Mouse (Mus musculus) heart, embryonic 16.5 days (tissue): ENCODE results near the gene Rmnd5a. TPM values are rescaled to one million over a fixed set of nuclear protein-coding genes. Genes with fewer than 3 reads are reported as not detected.
A peak's percentile ranks its signal among the peaks of the same experiment; 100 is the strongest.

Source experiments
- ATAC-seq: fragments of 200-750 bp; cut with Nextera tagmentation; replicated peaks from 2 replicates; pipeline ENCODE4 v1.8.0; 2017; ENCODE audit warnings: moderate number of reproducible peaks; ENCODE audit not compliant: insufficient read depth, low FRiP score; ENCODE audit errors: extremely low read depth
- H3K27ac ChIP-seq: fragments of 300-500 bp; sonication (generic); 2 replicates; pipeline ENCODE4 v1.5.1; 2014; ENCODE audit warnings: mild to moderate bottlenecking, low read length, control low read depth, moderate library complexity
- H3K27me3 ChIP-seq: fragments of 300-500 bp; sonication (generic); 2 replicates; pipeline ENCODE4 v1.6.1; 2014; ENCODE audit warnings: low read length, mixed read lengths; ENCODE audit not compliant: control insufficient read depth, insufficient read depth
- H3K36me3 ChIP-seq: fragments of 300-500 bp; sonication (generic); 2 replicates; pipeline ENCODE4 v1.6.1; 2014; ENCODE audit not compliant: control insufficient read depth, insufficient read depth
- H3K4me1 ChIP-seq: fragments of 300-500 bp; sonication (generic); 2 replicates; pipeline ENCODE4 v1.6.1; 2014; ENCODE audit warnings: low read length, mixed read lengths; ENCODE audit not compliant: control insufficient read depth, insufficient read depth
- H3K4me2 ChIP-seq: fragments of 300-500 bp; sonication (generic); 2 replicates; pipeline ENCODE4 v1.6.1; 2014; ENCODE audit warnings: low read depth, mild to moderate bottlenecking, control low read depth, low read length
- H3K4me3 ChIP-seq: fragments of 300-500 bp; sonication (generic); 2 replicates; pipeline ENCODE4 v1.5.1; 2014; ENCODE audit warnings: mild to moderate bottlenecking, control low read depth, low read length
- H3K9ac ChIP-seq: fragments of 300-500 bp; sonication (generic); 2 replicates; pipeline ENCODE4 v1.6.1; 2014; ENCODE audit warnings: low read length, control low read depth
- H3K9me3 ChIP-seq: fragments of 300-500 bp; sonication (generic); replicated peaks from 2 replicates; pipeline ENCODE4 v1.6.1; 2016; ENCODE audit warnings: low read length; ENCODE audit not compliant: control insufficient read depth
- WGBS: fragments of 180-500 bp; shearing (Covaris S2); extraction: QIAGEN DNeasy Blood & Tissue Kit; methylation state at CpG from one replicate; pipeline ENCODE4 v1.1.7; 2014; 5-methylcytosine and 5-hydroxymethylcytosine counted together
- polyA plus RNA-seq: library from polyadenylated mRNA; unstranded; fragments of >200 nt; fragmentation: Nextera tagmentation; extraction: Ambion mirVana; gene quantifications from 2 replicates; pipeline ENCODE4 v1.2.1, GENCODE M21; 2015

Gene Rmnd5a
- polyA plus RNA-seq, 1 experiment from 2014 or later = 14.5 TPM

GRCm38 (mm10) chr6:71396016-71396415 is 44.4 kb downstream of the Rmnd5a start:
- 90% methylated on average over 1 of the region's 1 CpGs for WGBS
- H3K27ac ChIP-seq = peak overlapping the region; percentile 25; the same call in 1 of the 2 replicates
- H3K4me1 ChIP-seq = peaks cover 13% of the 10 kb centered on the region
- no peak overlapping the region for H3K4me2 ChIP-seq
- H3K27me3 ChIP-seq = no peaks in the 10 kb centered on the region
- no peaks in the 10 kb centered on the region for H3K9me3 ChIP-seq
- H3K4me3 ChIP-seq = no peak overlapping the region
- H3K36me3 ChIP-seq = peaks cover 21% of the 10 kb centered on the region
- ATAC-seq = no peak
- H3K9ac ChIP-seq = no peak overlapping the region

- 90% methylated on average over 2 of the region's 2 CpGs for WGBS
- no peaks in the 10 kb centered on the region for H3K27me3 ChIP-seq
- no peak overlapping the region for H3K4me2 ChIP-seq
- H3K36me3 ChIP-seq = peaks cover 13% of the 10 kb centered on the region; the same call in 1 of the 2 replicates
- no peak overlapping the region for H3K27ac ChIP-seq
- no peak for ATAC-seq
- H3K4me1 ChIP-seq = peaks cover 12% of the 10 kb centered on the region
- H3K4me3 ChIP-seq = no peak overlapping the region
- no peak overlapping the region for H3K9ac ChIP-seq
- H3K9me3 ChIP-seq = no peaks in the 10 kb centered on the region
These were observed 49.9 kb downstream of the Rmnd5a start for GRCm38 (mm10) chr6:71390496-71390895.

GRCm38 (mm10) chr6:71381654-71382053 is 58.8 kb downstream of the Rmnd5a start:
- Histone ChIP-seq H3K27ac (no peak overlapping the region), H3K9me3 (no peaks in the 10 kb centered on the region), H3K4me1 (no peaks in the 10 kb centered on the region), H3K4me3 (no peak overlapping the region), H3K9ac (no peak overlapping the region), H3K27me3 (no peaks in the 10 kb centered on the region), H3K36me3 (no peaks in the 10 kb centered on the region), H3K4me2 (no peak overlapping the region)
- no peak for ATAC-seq
- WGBS = 88% methylated on average over 5 of the region's 5 CpGs

- H3K9ac ChIP-seq = no peak overlapping the region
- ATAC-seq = no peak
- H3K4me3 ChIP-seq = no peak overlapping the region
- no peaks in the 10 kb centered on the region for H3K4me1 ChIP-seq
- H3K27ac ChIP-seq = no peak overlapping the region
- H3K4me2 ChIP-seq = no peak overlapping the region
- no peaks in the 10 kb centered on the region for H3K36me3 ChIP-seq
- no peaks in the 10 kb centered on the region for H3K9me3 ChIP-seq
- no peaks in the 10 kb centered on the region for H3K27me3 ChIP-seq
- WGBS = 96% methylated on average over 13 of the region's 13 CpGs
These were observed 63.7 kb downstream of the Rmnd5a start for GRCm38 (mm10) chr6:71376711-71377110.

- H3K9me3 ChIP-seq = no peaks in the 10 kb centered on the region
- H3K4me3 ChIP-seq = no peak overlapping the region
- no peak overlapping the region for H3K9ac ChIP-seq
- 64% methylated on average over 2 of the region's 2 CpGs for WGBS
- ATAC-seq = no peak
- no peaks in the 10 kb centered on the region for H3K36me3 ChIP-seq
- H3K27ac ChIP-seq = no peak overlapping the region
- H3K4me2 ChIP-seq = no peak overlapping the region
- no peaks in the 10 kb centered on the region for H3K4me1 ChIP-seq
- H3K27me3 ChIP-seq = no peaks in the 10 kb centered on the region
These were observed 65.5 kb downstream of the Rmnd5a start for GRCm38 (mm10) chr6:71374921-71375320.

- no peak overlapping the region for H3K9ac ChIP-seq
- H3K27me3 ChIP-seq = no peaks in the 10 kb centered on the region
- no peak overlapping the region for H3K4me2 ChIP-seq
- no peaks in the 10 kb centered on the region for H3K4me1 ChIP-seq
- H3K36me3 ChIP-seq = no peaks in the 10 kb centered on the region
- no peak overlapping the region for H3K27ac ChIP-seq
- no peak for ATAC-seq
- WGBS = 82% methylated on average over 19 of the region's 19 CpGs
- no peaks in the 10 kb centered on the region for H3K9me3 ChIP-seq
- no peak overlapping the region; the same call in 1 of the 2 replicates for H3K4me3 ChIP-seq
These were observed 66.1 kb downstream of the Rmnd5a start for GRCm38 (mm10) chr6:71374311-71374829.

- 71% methylated on average over 14 of the region's 14 CpGs for WGBS
- 0 out of 2 replicates have a peak, but pooled peaks have one; percentile 41 for ATAC-seq
- Histone ChIP-seq H3K9ac (no peak within 1 kb of the TSS), H3K27me3 (no peaks in the 10 kb centered on the region), H3K4me1 (no peaks in the 10 kb centered on the region), H3K36me3 (no peaks in the 10 kb centered on the region), H3K4me3 (no peak within 1 kb of the TSS; the same call in 1 of the 2 replicates), H3K9me3 (no peaks in the 10 kb centered on the region), H3K27ac (no peak within 1 kb of the TSS), H3K4me2 (no peak within 1 kb of the TSS)
These were observed 67.1 kb downstream of the Rmnd5a start, which contains the start of gene Cd8a for GRCm38 (mm10) chr6:71373249-71373775. Gene Cd8a, plus strand, starts transcription at chr6:71373427.

GRCm38 (mm10) chr6:71372041-71372720 is 68.3 kb downstream of the Rmnd5a start:
- WGBS = 79% methylated on average over 5 of the region's 5 CpGs
- no peak for ATAC-seq

GRCm38 (mm10) chr6:71371085-71371605 is 69.3 kb downstream of the Rmnd5a start:
- ATAC-seq = no peak
- Histone ChIP-seq H3K9ac (no peak overlapping the region), H3K4me1 (no peaks in the 10 kb centered on the region), H3K4me2 (no peak overlapping the region), H3K9me3 (no peaks in the 10 kb centered on the region), H3K27me3 (no peaks in the 10 kb centered on the region), H3K4me3 (no peak overlapping the region), H3K36me3 (no peaks in the 10 kb centered on the region), H3K27ac (no peak overlapping the region)
- 81% methylated on average over 5 of the region's 5 CpGs for WGBS

More at GRCm38 (mm10) chr6:71372041-71372720, 68.3 kb downstream of the Rmnd5a start:
- no peaks in the 10 kb centered on the region for H3K36me3 ChIP-seq
- H3K27me3 ChIP-seq = no peaks in the 10 kb centered on the region
- no peak overlapping the region for H3K27ac ChIP-seq
- no peak overlapping the region for H3K9ac ChIP-seq
- no peaks in the 10 kb centered on the region for H3K4me1 ChIP-seq
- H3K4me2 ChIP-seq = no peak overlapping the region
- H3K4me3 ChIP-seq = no peak overlapping the region
- H3K9me3 ChIP-seq = no peaks in the 10 kb centered on the region
